Mouse (Mus musculus) neural tube, embryonic 12.5 days (tissue): ENCODE measurements around the gene Plekhm3. TPM values are rescaled to one million over a fixed set of nuclear protein-coding genes. Genes with fewer than 3 reads are reported as not detected.

ENCODE experiments used
- ATAC-seq: fragments of 200-750 bp; cut with Nextera tagmentation; 2 replicates; pipeline ENCODE4 v1.8.0; 2017; ENCODE audit warnings: low read depth, mild to moderate bottlenecking, moderate TSS enrichment, moderate library complexity; ENCODE audit not compliant: low FRiP score
- H3K27ac ChIP-seq: fragments of 300-500 bp; sonication (generic); 2 replicates; pipeline ENCODE4 v1.5.1; 2016
- H3K27me3 ChIP-seq: fragments of 300-500 bp; sonication (generic); replicated peaks from 2 replicates; pipeline ENCODE4 v1.6.1; 2016; ENCODE audit warnings: mild to moderate bottlenecking
- H3K36me3 ChIP-seq: fragments of 300-500 bp; sonication (generic); 2 replicates; pipeline ENCODE4 v1.6.1; 2016; ENCODE audit warnings: mild to moderate bottlenecking
- H3K4me1 ChIP-seq: fragments of 300-500 bp; sonication (generic); 2 replicates; pipeline ENCODE4 v1.6.1; 2016
- H3K4me2 ChIP-seq: fragments of 300-500 bp; sonication (generic); replicated peaks from 2 replicates; pipeline ENCODE4 v1.6.1; 2016; ENCODE audit warnings: mild to moderate bottlenecking
- H3K4me3 ChIP-seq: fragments of 300-500 bp; sonication (generic); 2 replicates; pipeline ENCODE4 v1.5.1; 2016
- H3K9ac ChIP-seq: fragments of 300-500 bp; sonication (generic); 2 replicates; pipeline ENCODE4 v1.6.1; 2016; ENCODE audit warnings: mild to moderate bottlenecking
- H3K9me3 ChIP-seq: fragments of 300-500 bp; sonication (generic); 2 replicates; pipeline ENCODE4 v1.6.1; 2016; ENCODE audit warnings: mild to moderate bottlenecking
- WGBS: fragments of 180-500 bp; shearing (Covaris S2); methylation state at CpG from one replicate; pipeline ENCODE4 v1.1.7; 2016; 5-methylcytosine and 5-hydroxymethylcytosine counted together
- polyA plus RNA-seq: library from polyadenylated mRNA; unstranded; fragments of >200 nt; fragmentation: Nextera tagmentation; extraction: Ambion mirVana; gene quantifications from 2 replicates; pipeline ENCODE4 v1.2.1, GENCODE M21; 2016

Gene Plekhm3
- polyA plus RNA-seq, 1 experiment from 2014 or later, result 13.2 TPM

DNA sequence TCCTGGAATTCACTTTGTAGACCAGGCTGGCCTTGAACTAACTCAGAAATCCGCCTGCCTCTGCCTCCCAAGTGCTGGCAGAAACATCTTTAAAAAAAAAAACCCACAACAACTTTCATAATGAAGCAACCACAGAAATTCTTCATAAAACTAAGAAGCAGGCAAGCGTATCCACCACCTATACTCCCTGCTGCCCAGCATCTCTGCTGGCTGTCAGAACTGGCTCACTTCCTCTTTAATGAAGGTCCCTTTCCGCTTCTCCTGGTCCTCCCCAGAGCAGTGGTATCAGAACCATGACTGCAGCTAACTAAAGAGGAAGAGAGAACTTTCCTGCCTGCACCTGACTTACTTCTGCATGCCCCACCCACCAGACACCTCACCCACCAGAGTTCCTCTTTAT lies 31.0 kb downstream of the Plekhm3 start:
- Histone ChIP-seq H3K27ac (no peak overlapping the region), H3K4me2 (no peak overlapping the region), H3K4me3 (no peak overlapping the region), H3K4me1 (peaks cover 8% of the 10 kb centered on the region), H3K9ac (no peak overlapping the region), H3K27me3 (0 out of 2 replicates have a peak, but pooled peaks cover 1% of the 10 kb centered on the region), H3K9me3 (no peaks in the 10 kb centered on the region), H3K36me3 (peaks cover 4% of the 10 kb centered on the region; the same call in 1 of the 2 replicates)
- 91% methylated on average over 3 of the region's 3 CpGs for WGBS
- no peak for ATAC-seq

DNA sequence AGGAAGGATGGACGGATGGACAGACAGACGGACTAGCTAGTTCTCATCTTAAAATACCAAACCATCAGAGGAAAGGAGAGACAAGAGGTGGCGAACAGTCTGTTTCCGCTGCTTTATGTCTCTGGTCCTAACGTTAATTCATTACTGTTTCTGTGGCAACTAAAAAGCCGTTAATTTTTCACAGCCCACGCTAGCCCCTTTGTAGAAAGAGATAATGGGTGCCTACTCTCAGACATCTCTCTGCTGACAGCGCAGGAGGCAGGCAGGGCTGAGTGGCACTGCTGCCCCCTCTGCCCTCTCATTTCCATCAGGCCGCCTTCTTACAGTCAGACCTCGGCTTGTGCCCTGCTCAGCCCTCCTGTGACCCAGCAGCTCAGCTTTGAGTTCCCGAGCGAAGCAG lies 32.3 kb downstream of the Plekhm3 start:
- H3K36me3 ChIP-seq, result peaks cover 4% of the 10 kb centered on the region; the same call in 1 of the 2 replicates
- H3K4me3 ChIP-seq, result no peak overlapping the region
- H3K27me3 ChIP-seq, result peaks cover 8% of the 10 kb centered on the region; the same call in 1 of the 2 replicates
- no peak overlapping the region for H3K9ac ChIP-seq
- H3K9me3 ChIP-seq, result no peaks in the 10 kb centered on the region
- 56% methylated on average over 12 of the region's 12 CpGs for WGBS
- H3K4me2 ChIP-seq, result no peak overlapping the region
- H3K4me1 ChIP-seq, result peaks cover 8% of the 10 kb centered on the region
- no peak for ATAC-seq
- H3K27ac ChIP-seq, result no peak overlapping the region

DNA sequence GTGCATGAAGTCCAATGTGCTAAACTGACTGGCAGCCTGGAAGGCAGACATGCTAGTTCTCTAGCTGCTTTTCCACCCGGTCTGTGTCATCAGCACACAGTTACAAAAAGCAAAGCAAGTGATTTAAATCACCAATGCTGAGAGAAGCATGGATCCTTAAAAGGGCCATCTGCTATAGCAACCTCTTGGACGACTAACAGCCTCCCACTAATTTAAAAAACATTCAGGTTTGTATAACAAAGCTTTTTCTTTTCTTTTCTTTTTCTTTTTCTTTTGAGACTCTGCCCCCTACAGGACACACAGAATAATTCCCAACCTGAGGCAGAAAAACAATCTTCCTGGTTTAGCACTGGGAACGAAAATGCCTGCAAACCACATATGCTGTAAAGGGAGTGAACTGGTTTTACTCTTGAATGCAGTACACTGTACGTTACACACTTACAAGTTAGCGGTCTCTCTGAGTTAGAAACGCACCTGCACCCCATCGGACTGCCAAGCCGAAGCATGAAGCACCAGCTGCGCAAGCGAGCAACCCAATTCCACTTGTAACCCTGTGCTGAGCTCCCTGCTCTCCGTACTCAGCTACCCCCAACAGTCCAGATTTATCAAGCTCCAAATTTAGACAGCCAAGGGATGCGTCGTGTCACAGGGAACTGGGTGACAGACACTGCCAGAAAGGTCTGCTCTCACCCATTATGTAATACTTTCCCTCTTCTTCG lies 37.7 kb downstream of the Plekhm3 start:
- Histone ChIP-seq H3K27me3 (peaks cover 20% of the 10 kb centered on the region), H3K9me3 (no peaks in the 10 kb centered on the region), H3K4me3 (no peak overlapping the region), H3K36me3 (peaks cover 4% of the 10 kb centered on the region; the same call in 1 of the 2 replicates), H3K9ac (no peak overlapping the region), H3K4me1 (peaks cover 13% of the 10 kb centered on the region; the same call in 1 of the 2 replicates), H3K27ac (no peak overlapping the region), H3K4me2 (no peak overlapping the region)
- ATAC-seq, result 0 out of 2 replicates have a peak, but pooled peaks have one; percentile 30
- 53% methylated on average over 14 of the region's 14 CpGs for WGBS

DNA sequence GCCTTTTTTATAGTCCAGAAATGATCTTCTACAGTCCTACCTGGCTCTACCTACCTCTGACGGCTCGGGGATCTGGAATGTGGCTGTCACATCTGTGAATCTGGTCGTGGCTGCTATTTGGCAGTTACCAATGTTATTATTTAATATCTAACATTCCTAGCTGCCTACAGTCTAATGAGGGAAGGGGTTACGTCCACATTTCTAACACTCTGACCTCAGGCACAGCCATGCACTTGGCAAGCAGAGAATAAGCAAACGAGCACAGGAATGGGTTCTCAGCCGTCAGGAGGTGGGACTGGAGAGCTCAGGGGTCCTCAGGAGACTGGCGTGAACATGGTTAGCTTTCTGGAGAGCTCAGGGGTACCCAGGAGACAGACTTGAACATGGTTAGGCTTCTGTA lies 38.7 kb downstream of the Plekhm3 start:
- no peaks in the 10 kb centered on the region for H3K9me3 ChIP-seq
- WGBS, result 85% methylated on average over 7 of the region's 7 CpGs
- peaks cover 4% of the 10 kb centered on the region; the same call in 1 of the 2 replicates for H3K36me3 ChIP-seq
- no peak overlapping the region for H3K4me2 ChIP-seq
- no peak overlapping the region for H3K4me3 ChIP-seq
- H3K9ac ChIP-seq, result no peak overlapping the region
- ATAC-seq, result no peak
- peaks cover 13% of the 10 kb centered on the region; the same call in 1 of the 2 replicates for H3K4me1 ChIP-seq
- no peak overlapping the region for H3K27ac ChIP-seq
- H3K27me3 ChIP-seq, result peaks cover 20% of the 10 kb centered on the region

DNA sequence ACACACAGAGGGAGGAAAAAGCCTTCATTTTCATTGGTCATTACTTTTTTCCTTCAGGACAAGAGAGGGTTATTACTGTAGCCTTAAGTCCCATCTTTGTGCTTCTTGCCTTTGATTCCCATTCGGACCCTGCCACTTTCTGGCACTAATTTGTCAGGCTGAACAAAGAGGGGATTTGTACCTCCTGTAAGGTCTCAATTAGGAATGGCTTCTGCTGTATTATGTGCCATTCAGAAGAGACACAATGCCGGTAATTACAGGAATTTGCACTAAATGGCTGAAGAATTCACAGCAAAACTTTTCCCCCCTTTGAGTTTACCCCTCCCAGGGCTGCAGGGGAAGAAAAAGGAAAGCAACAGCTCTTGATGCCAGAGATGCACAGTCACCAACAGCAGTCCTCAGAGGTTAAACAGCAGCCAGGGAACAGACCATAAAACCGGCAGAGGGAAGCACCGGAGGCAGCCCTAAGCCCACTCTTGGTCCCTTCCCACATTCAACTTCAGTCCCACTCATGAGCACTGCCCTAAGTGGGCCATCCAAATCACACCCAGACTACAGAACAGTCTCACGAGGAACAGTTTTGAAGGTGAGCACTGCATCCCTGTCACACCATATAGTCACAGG lies 39.6 kb downstream of the Plekhm3 start:
- 11% methylated on average over 5 of the region's 5 CpGs for WGBS
- H3K4me2 ChIP-seq, result no peak overlapping the region

DNA sequence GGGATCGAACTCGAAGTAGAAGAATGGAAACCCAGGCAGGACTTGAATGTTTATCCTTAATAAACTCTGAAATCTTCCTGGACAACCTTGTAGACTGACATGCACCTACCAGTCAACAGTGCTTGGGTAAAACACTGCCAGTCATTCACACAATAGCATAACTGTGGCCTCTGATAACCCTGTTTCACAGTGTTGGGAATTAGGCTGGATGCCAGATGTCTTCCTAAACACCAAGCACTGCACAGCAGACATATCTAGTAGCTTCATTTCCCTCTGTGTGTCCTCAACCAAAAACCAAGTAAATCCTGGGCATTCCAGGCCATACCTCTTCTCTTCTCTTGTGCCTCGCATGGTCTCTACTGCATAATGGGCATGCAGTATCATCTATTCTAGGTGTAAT lies 42.3 kb downstream of the Plekhm3 start:
- no peak for ATAC-seq
- H3K27me3 ChIP-seq, result peaks cover 16% of the 10 kb centered on the region

More for the DNA sequence above, 39.6 kb downstream of the Plekhm3 start:
- Histone ChIP-seq H3K36me3 (peaks cover 4% of the 10 kb centered on the region; the same call in 1 of the 2 replicates), H3K4me1 (peaks cover 13% of the 10 kb centered on the region; the same call in 1 of the 2 replicates), H3K9me3 (no peaks in the 10 kb centered on the region), H3K27me3 (peaks cover 23% of the 10 kb centered on the region), H3K9ac (no peak overlapping the region), H3K4me3 (no peak overlapping the region), H3K27ac (no peak overlapping the region)
- ATAC-seq, result peak; percentile 65; the same call in 1 of the 2 replicates

DNA sequence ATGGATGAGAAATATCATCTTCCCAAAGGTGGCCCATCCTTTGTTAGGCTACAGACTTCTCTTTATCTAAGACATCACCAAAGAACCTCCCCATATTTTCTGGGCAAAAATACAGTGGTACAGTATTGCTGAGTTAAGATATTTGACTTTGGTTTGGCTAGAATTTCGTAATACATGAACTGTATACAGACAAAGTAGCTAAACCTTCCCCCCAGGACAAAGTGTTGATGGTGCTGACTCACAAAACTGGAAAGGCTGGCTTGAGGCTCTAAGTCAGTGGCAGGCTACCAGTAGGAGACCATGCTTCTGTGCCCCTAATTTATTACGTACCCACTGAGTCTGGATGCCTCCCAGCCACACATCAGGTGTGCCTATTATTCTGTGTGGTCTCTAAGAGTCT lies 48.9 kb downstream of the Plekhm3 start:
- H3K4me1 ChIP-seq, result no peaks in the 10 kb centered on the region
- H3K27me3 ChIP-seq, result 0 out of 2 replicates have a peak, but pooled peaks cover under 1% of the 10 kb centered on the region
- no peak for ATAC-seq
- no peak overlapping the region for H3K4me2 ChIP-seq
- no peak overlapping the region for H3K4me3 ChIP-seq
- no peaks in the 10 kb centered on the region for H3K9me3 ChIP-seq
- no peak overlapping the region for H3K9ac ChIP-seq
- no peak overlapping the region for H3K27ac ChIP-seq
- no peaks in the 10 kb centered on the region for H3K36me3 ChIP-seq
- 86% methylated on average over 2 of the region's 2 CpGs for WGBS

More for the DNA sequence above, 42.3 kb downstream of the Plekhm3 start:
- Histone ChIP-seq H3K4me2 (no peak overlapping the region), H3K36me3 (no peaks in the 10 kb centered on the region), H3K9me3 (no peaks in the 10 kb centered on the region), H3K4me1 (peaks cover 13% of the 10 kb centered on the region; the same call in 1 of the 2 replicates), H3K4me3 (no peak overlapping the region), H3K9ac (no peak overlapping the region), H3K27ac (no peak overlapping the region)
- 91% methylated on average over 3 of the region's 3 CpGs for WGBS

DNA sequence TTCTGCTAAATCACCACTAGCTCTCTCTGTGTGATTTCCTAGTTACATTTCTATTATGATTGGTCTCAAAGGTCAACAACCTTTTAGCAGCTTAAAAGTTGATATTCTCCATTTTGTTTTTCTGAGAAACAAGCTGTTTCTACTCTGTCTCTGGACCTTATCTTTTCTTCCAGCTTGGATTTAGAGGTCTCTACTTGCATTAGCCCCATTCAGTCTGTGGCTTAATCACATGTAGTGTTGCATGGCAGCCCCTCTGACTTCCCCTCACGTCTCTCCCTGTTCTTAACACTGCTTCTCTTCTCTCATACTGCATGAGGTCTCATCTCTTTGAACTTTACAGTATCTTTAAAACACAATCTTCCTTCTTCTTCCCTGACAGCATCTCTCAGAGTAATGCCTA lies 50.4 kb downstream of the Plekhm3 start:
- WGBS, result 78% methylated on average over 1 of the region's 1 CpGs
- no peak for ATAC-seq
- Histone ChIP-seq H3K4me3 (no peak overlapping the region), H3K4me2 (no peak overlapping the region), H3K4me1 (no peaks in the 10 kb centered on the region), H3K9ac (no peak overlapping the region), H3K9me3 (no peaks in the 10 kb centered on the region), H3K27ac (no peak overlapping the region), H3K27me3 (no peaks in the 10 kb centered on the region), H3K36me3 (no peaks in the 10 kb centered on the region)

DNA sequence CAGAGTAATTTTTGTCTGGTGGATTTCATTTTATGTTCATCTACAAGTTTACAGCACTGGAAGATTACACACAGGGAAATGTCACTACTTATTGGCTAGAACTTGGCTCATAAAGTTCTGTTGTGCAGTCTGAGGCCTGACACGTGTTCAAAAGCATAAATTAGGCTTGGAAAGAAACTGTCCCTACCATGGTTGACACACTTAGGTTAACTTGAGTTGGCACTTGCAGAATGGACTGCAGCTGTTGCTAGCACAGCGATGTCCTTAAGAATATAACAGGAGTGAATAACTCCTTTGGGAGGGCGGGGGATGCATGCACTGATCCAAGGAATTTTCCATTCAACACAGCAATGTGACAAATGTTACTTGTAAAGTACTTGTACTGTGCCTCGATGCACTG lies 53.2 kb downstream of the Plekhm3 start:
- Histone ChIP-seq H3K27ac (no peak overlapping the region), H3K27me3 (no peaks in the 10 kb centered on the region), H3K9me3 (no peaks in the 10 kb centered on the region), H3K4me2 (no peak overlapping the region), H3K36me3 (no peaks in the 10 kb centered on the region), H3K9ac (no peak overlapping the region), H3K4me1 (no peaks in the 10 kb centered on the region), H3K4me3 (no peak overlapping the region)
- WGBS, result 84% methylated on average over 4 of the region's 4 CpGs
- ATAC-seq, result no peak

DNA sequence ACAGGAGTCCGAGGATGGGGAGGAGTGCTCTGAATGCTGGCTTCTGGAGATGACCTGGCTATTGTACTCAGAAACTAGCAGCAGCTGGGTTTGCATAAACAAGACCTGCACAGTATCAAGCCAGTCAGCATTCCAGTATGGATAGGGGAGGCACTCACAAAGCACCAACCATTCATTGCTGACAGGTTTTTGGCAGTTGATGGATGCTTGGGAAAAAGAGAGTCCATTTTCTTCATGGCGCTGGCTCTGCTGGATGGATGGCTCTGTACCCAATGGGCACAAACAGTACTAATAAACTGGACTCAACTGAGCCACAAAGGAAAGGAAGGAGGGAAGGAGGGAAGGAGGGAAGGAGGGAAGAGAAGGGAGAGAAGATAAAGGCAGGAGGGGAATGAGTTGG lies 53.8 kb downstream of the Plekhm3 start:
- H3K9ac ChIP-seq, result no peak overlapping the region
- no peaks in the 10 kb centered on the region for H3K36me3 ChIP-seq
- H3K4me1 ChIP-seq, result no peaks in the 10 kb centered on the region
- ATAC-seq, result no peak
- no peaks in the 10 kb centered on the region for H3K27me3 ChIP-seq
- H3K9me3 ChIP-seq, result no peaks in the 10 kb centered on the region
- WGBS, result 81% methylated on average over 2 of the region's 2 CpGs
- H3K4me3 ChIP-seq, result no peak overlapping the region
- no peak overlapping the region for H3K27ac ChIP-seq
- no peak overlapping the region for H3K4me2 ChIP-seq

DNA sequence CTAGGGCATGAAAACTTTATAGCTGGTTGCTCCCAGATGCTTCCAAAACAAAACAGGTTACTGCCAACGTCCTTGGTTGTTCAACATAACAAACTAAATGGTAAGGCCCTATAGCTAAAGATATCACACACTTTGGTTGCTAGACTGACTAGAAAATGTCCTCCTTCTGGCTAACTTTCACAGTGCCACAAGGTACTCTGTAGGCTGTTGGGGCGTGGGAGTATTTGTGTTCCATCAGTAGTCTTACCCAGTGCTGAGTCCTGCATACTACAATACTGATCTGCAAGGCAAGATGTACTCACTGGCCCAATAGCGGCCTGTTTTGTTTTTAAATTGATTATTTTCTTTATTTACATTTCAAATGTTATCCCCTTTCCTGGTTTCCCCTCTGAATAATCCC lies 56.9 kb downstream of the Plekhm3 start:
- H3K4me3 ChIP-seq, result no peak overlapping the region
- 90% methylated on average over 3 of the region's 3 CpGs for WGBS
- no peaks in the 10 kb centered on the region for H3K4me1 ChIP-seq
- no peak for ATAC-seq
- no peaks in the 10 kb centered on the region for H3K27me3 ChIP-seq
- no peaks in the 10 kb centered on the region for H3K9me3 ChIP-seq
- no peak overlapping the region for H3K9ac ChIP-seq
- H3K27ac ChIP-seq, result no peak overlapping the region
- H3K36me3 ChIP-seq, result no peaks in the 10 kb centered on the region
- H3K4me2 ChIP-seq, result no peak overlapping the region

DNA sequence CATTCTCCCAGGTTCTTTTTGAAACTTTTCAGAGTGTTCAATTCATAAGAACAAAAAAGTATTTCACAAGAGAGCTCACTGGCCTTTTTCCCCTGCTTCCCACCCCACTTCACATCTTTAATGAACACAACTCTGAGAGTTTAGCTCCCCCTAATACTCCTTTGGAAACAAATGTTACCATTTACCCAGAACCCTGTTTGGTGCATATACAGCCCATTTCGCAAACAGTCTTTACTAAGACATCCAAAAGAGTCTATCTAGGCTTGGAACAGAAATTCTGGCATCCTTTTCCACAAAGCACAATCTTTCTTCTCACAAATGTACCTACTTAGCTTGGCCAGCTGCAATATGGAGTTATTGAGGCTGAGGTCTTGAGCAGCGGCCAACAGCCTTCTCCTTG lies 59.1 kb downstream of the Plekhm3 start:
- H3K36me3 ChIP-seq, result no peaks in the 10 kb centered on the region
- no peaks in the 10 kb centered on the region for H3K27me3 ChIP-seq
- H3K9me3 ChIP-seq, result no peaks in the 10 kb centered on the region
- no peak overlapping the region for H3K4me2 ChIP-seq
- WGBS, result 96% methylated on average over 2 of the region's 2 CpGs
- H3K9ac ChIP-seq, result no peak overlapping the region
- no peak overlapping the region for H3K27ac ChIP-seq
- no peak overlapping the region for H3K4me3 ChIP-seq
- ATAC-seq, result no peak
- H3K4me1 ChIP-seq, result no peaks in the 10 kb centered on the region
